Mouse (Mus musculus) forebrain, embryonic 14.5 days (tissue): ENCODE results near the gene Zbtb20. TPM values are rescaled to one million over a fixed set of nuclear protein-coding genes. Genes with fewer than 3 reads are reported as not detected.

Experiments
- ATAC-seq: fragments of 200-750 bp; cut with Nextera tagmentation; 2 replicates; pipeline ENCODE4 v1.8.0; 2017; ENCODE audit warnings: mild to moderate bottlenecking, moderate library complexity
- DNase-seq: peaks from one replicate; pipeline ENCODE4 v3.0.0-alpha.2; 2015; ENCODE audit warnings: low spot score
- H3K27ac ChIP-seq: fragments of 300-500 bp; sonication (generic); 2 replicates; pipeline ENCODE4 v1.5.1; 2014; ENCODE audit warnings: low read depth, mild to moderate bottlenecking, control low read depth, low read length, moderate library complexity
- H3K27me3 ChIP-seq: fragments of 300-500 bp; sonication (generic); replicated peaks from 2 replicates; pipeline ENCODE4 v1.6.1; 2014; ENCODE audit warnings: low read length, control low read depth, mixed read lengths; ENCODE audit not compliant: control insufficient read depth, insufficient read depth
- H3K36me3 ChIP-seq: fragments of 300-500 bp; sonication (generic); 2 replicates; pipeline ENCODE4 v1.6.1; 2014; ENCODE audit warnings: low read length, control low read depth; ENCODE audit not compliant: control insufficient read depth, insufficient read depth
- H3K4me1 ChIP-seq: fragments of 300-500 bp; sonication (generic); 2 replicates; pipeline ENCODE4 v1.6.1; 2014; ENCODE audit warnings: antibody characterized with exemption, low read length, control low read depth; ENCODE audit not compliant: control insufficient read depth, insufficient read depth
- H3K4me2 ChIP-seq: fragments of 300-500 bp; sonication (generic); 2 replicates; pipeline ENCODE4 v1.6.1; 2014; ENCODE audit warnings: mild to moderate bottlenecking, control low read depth, low read length
- H3K4me3 ChIP-seq: fragments of 300-500 bp; sonication (generic); 2 replicates; pipeline ENCODE4 v1.5.1; 2014; ENCODE audit warnings: low read depth, low read length, control low read depth
- H3K9ac ChIP-seq: fragments of 300-500 bp; sonication (generic); 2 replicates; pipeline ENCODE4 v1.6.1; 2014; ENCODE audit warnings: mild to moderate bottlenecking, low read length, control low read depth, moderate library complexity
- H3K9me3 ChIP-seq: fragments of 300-500 bp; sonication (generic); replicated peaks from 2 replicates; pipeline ENCODE4 v1.6.1; 2016; ENCODE audit warnings: low read length, control low read depth, mixed read lengths; ENCODE audit not compliant: control insufficient read depth
- WGBS: fragments of 180-500 bp; shearing (Covaris S2); extraction: QIAGEN DNeasy Blood & Tissue Kit; methylation state at CpG from one replicate; pipeline ENCODE4 v1.1.7; 2014; 5-methylcytosine and 5-hydroxymethylcytosine counted together
- polyA plus RNA-seq: library from polyadenylated mRNA; unstranded; fragments of >200 nt; fragmentation: Nextera tagmentation; extraction: Ambion mirVana; gene quantifications from 2 replicates; pipeline ENCODE4 v1.2.1, GENCODE M21; 2014

The Zbtb20 gene
- polyA plus RNA-seq, 1 experiment from 2014 or later: 41.0 TPM

GRCm38 (mm10) chr16:43581551-43581950 lies 705.9 kb downstream of the Zbtb20 start:
- Histone ChIP-seq H3K4me1 (0 out of 2 replicates have a peak, but pooled peaks cover 7% of the 10 kb centered on the region), H3K4me3 (no peak overlapping the region), H3K4me2 (no peak overlapping the region), H3K9ac (0 out of 2 replicates have a peak overlapping the region, but pooled peaks have one; percentile 0), H3K27ac (no peak overlapping the region), H3K27me3 (no peaks in the 10 kb centered on the region), H3K9me3 (no peaks in the 10 kb centered on the region), H3K36me3 (peaks cover 56% of the 10 kb centered on the region)
- WGBS: 85% methylated on average over 4 of the region's 4 CpGs
- DNase-seq: no peak
- ATAC-seq: no peak

GRCm38 (mm10) chr16:43586859-43587429 lies 711.3 kb downstream of the Zbtb20 start:
- no peak overlapping the region for H3K27ac ChIP-seq
- ATAC-seq (no peak), DNase-seq (no peak)
- no peak overlapping the region for H3K9ac ChIP-seq
- H3K9me3 ChIP-seq: no peaks in the 10 kb centered on the region
- H3K36me3 ChIP-seq: peaks cover 21% of the 10 kb centered on the region
- no peak overlapping the region for H3K4me3 ChIP-seq
- H3K4me1 ChIP-seq: 0 out of 2 replicates have a peak, but pooled peaks cover 2% of the 10 kb centered on the region
- 93% methylated on average over 4 of the region's 4 CpGs for WGBS
- no peak overlapping the region for H3K4me2 ChIP-seq
- H3K27me3 ChIP-seq: no peaks in the 10 kb centered on the region

- Histone ChIP-seq H3K27me3 (no peaks in the 10 kb centered on the region), H3K9ac (no peak overlapping the region), H3K4me2 (no peak overlapping the region), H3K4me3 (no peak overlapping the region), H3K36me3 (peaks cover 8% of the 10 kb centered on the region; the same call in 1 of the 2 replicates), H3K27ac (no peak overlapping the region), H3K4me1 (no peaks in the 10 kb centered on the region), H3K9me3 (no peaks in the 10 kb centered on the region)
- ATAC-seq (no peak), DNase-seq (no peak)
- 71% methylated on average over 7 of the region's 7 CpGs for WGBS
Observed at GRCm38 (mm10) chr16:43590704-43591493, 715.2 kb downstream of the Zbtb20 start.

- no peak for ATAC-seq
- Histone ChIP-seq H3K4me3 (no peak overlapping the region), H3K27ac (no peak overlapping the region), H3K36me3 (peaks cover 17% of the 10 kb centered on the region; the same call in 1 of the 2 replicates), H3K9ac (no peak overlapping the region), H3K4me2 (no peak overlapping the region), H3K9me3 (no peaks in the 10 kb centered on the region), H3K4me1 (no peaks in the 10 kb centered on the region), H3K27me3 (no peaks in the 10 kb centered on the region)
- WGBS: 88% methylated on average over 5 of the region's 5 CpGs
- DNase-seq: no peak
Observed at GRCm38 (mm10) chr16:43592062-43592461, 716.4 kb downstream of the Zbtb20 start.

- Histone ChIP-seq H3K27me3 (no peaks in the 10 kb centered on the region), H3K9ac (no peak overlapping the region), H3K27ac (no peak overlapping the region), H3K4me1 (no peaks in the 10 kb centered on the region), H3K36me3 (peaks cover 21% of the 10 kb centered on the region), H3K4me2 (no peak overlapping the region), H3K4me3 (no peak overlapping the region), H3K9me3 (no peaks in the 10 kb centered on the region)
- DNase-seq (peak; percentile 49), ATAC-seq (0 out of 2 replicates have a peak, but pooled peaks have one; percentile 34)
- WGBS: 10% methylated on average over 1 of the region's 1 CpGs
Observed at GRCm38 (mm10) chr16:43592801-43593200, 717.1 kb downstream of the Zbtb20 start.

- H3K4me2 ChIP-seq: no peak overlapping the region
- WGBS: 80% methylated on average over 7 of the region's 7 CpGs
- no peaks in the 10 kb centered on the region for H3K4me1 ChIP-seq
- no peaks in the 10 kb centered on the region for H3K9me3 ChIP-seq
- H3K27ac ChIP-seq: no peak overlapping the region
- no peak overlapping the region for H3K4me3 ChIP-seq
- no peak overlapping the region for H3K9ac ChIP-seq
- peaks cover 23% of the 10 kb centered on the region for H3K36me3 ChIP-seq
- DNase-seq: no peak
- H3K27me3 ChIP-seq: no peaks in the 10 kb centered on the region
- ATAC-seq: no peak
Observed at GRCm38 (mm10) chr16:43597375-43598060, 721.8 kb downstream of the Zbtb20 start.

GRCm38 (mm10) chr16:43599707-43600106 lies 724.0 kb downstream of the Zbtb20 start:
- Histone ChIP-seq H3K9me3 (no peaks in the 10 kb centered on the region), H3K27me3 (no peaks in the 10 kb centered on the region), H3K9ac (no peak overlapping the region), H3K4me1 (peaks cover 8% of the 10 kb centered on the region), H3K4me2 (no peak overlapping the region), H3K4me3 (no peak overlapping the region), H3K27ac (no peak overlapping the region), H3K36me3 (peaks cover 22% of the 10 kb centered on the region)
- no peak for DNase-seq
- WGBS: 78% methylated on average over 2 of the region's 2 CpGs
- no peak for ATAC-seq

GRCm38 (mm10) chr16:43602573-43602972 lies 726.9 kb downstream of the Zbtb20 start:
- Histone ChIP-seq H3K9me3 (0 out of 2 replicates have a peak, but pooled peaks cover 4% of the 10 kb centered on the region), H3K4me1 (peaks cover 11% of the 10 kb centered on the region), H3K4me2 (no peak overlapping the region), H3K36me3 (peaks cover 8% of the 10 kb centered on the region), H3K27ac (peak overlapping the region; percentile 49), H3K9ac (no peak overlapping the region), H3K4me3 (no peak overlapping the region), H3K27me3 (no peaks in the 10 kb centered on the region)
- ATAC-seq: no peak
- WGBS: 74% methylated on average over 4 of the region's 4 CpGs
- no peak for DNase-seq
